Mouse (Mus musculus): ENCODE measurements around the gene Cep162. TPM values are rescaled to one million over a fixed set of nuclear protein-coding genes. Genes with fewer than 3 reads are reported as not detected.

Gene Cep162
- polyA plus RNA-seq, 1 experiment from 2014 or later: 3.7 TPM

- no peak for ATAC-seq (replicated peaks; ENCODE audit: low FRiP score, low read depth)
- no peak for TF ChIP-seq CTCF (IDR thresholded peaks at IDR 0.05; ENCODE audit: low read depth)
- WGBS: 85% methylated on average over 3 of the region's 3 CpGs
These were observed 58.1 kb downstream of the Cep162 start for GRCm38 (mm10) chr9:87197277-87197676.

GRCm38 (mm10) chr9:87193721-87194120 is 61.6 kb downstream of the Cep162 start:
- no peak for DNase-seq (ENCODE audit: low spot score)
- H3K4me3 ChIP-seq (replicated peaks; ENCODE audit: low read depth, low read length): no peak overlapping the region
- no peak overlapping the region for H3K27ac ChIP-seq
- H3K9ac ChIP-seq (ENCODE audit: low read depth, low read length): no peak overlapping the region
- WGBS: 85% methylated on average over 1 of the region's 1 CpGs
- no peaks in the 10 kb centered on the region for H3K4me1 ChIP-seq (replicated peaks; ENCODE audit: insufficient read depth, low read length)
- H3K9me3 ChIP-seq (replicated peaks; ENCODE audit: low read length): no peaks in the 10 kb centered on the region; the same call in 1 of the 2 replicates
- ATAC-seq (replicated peaks; ENCODE audit: low FRiP score, low read depth): no peak
- H3K27me3 ChIP-seq (ENCODE audit: insufficient read depth, low read length): no peaks in the 10 kb centered on the region
- TF ChIP-seq CTCF (IDR thresholded peaks at IDR 0.05; ENCODE audit: low read depth): no peak
- peaks cover 23% of the 10 kb centered on the region for H3K36me3 ChIP-seq (ENCODE audit: insufficient read depth, low read length)
- no peak overlapping the region for H3K4me2 ChIP-seq (ENCODE audit: low read length)

More at GRCm38 (mm10) chr9:87197277-87197676, 58.1 kb downstream of the Cep162 start:
- Histone ChIP-seq H3K4me1 (replicated peaks; ENCODE audit: insufficient read depth, low read length) (no peaks in the 10 kb centered on the region), H3K27me3 (ENCODE audit: insufficient read depth, low read length) (no peaks in the 10 kb centered on the region), H3K9me3 (replicated peaks; ENCODE audit: low read length) (no peaks in the 10 kb centered on the region; the same call in 1 of the 2 replicates), H3K36me3 (ENCODE audit: insufficient read depth, low read length) (peaks cover 20% of the 10 kb centered on the region), H3K4me3 (replicated peaks; ENCODE audit: low read depth, low read length) (no peak overlapping the region), H3K27ac (no peak overlapping the region), H3K4me2 (ENCODE audit: low read length) (no peak overlapping the region), H3K9ac (ENCODE audit: low read depth, low read length) (no peak overlapping the region)
- DNase-seq (ENCODE audit: low spot score): no peak

GRCm38 (mm10) chr9:87187336-87187735 is 68.0 kb downstream of the Cep162 start:
- no peaks in the 10 kb centered on the region; the same call in 1 of the 2 replicates for H3K9me3 ChIP-seq (replicated peaks; ENCODE audit: low read length)
- H3K36me3 ChIP-seq (ENCODE audit: insufficient read depth, low read length): peaks cover 9% of the 10 kb centered on the region
- no peak overlapping the region for H3K27ac ChIP-seq
- no peak overlapping the region for H3K9ac ChIP-seq (ENCODE audit: low read depth, low read length)
- H3K4me3 ChIP-seq (replicated peaks; ENCODE audit: low read depth, low read length): no peak overlapping the region
- H3K4me2 ChIP-seq (ENCODE audit: low read length): no peak overlapping the region
- no peak for TF ChIP-seq CTCF (IDR thresholded peaks at IDR 0.05; ENCODE audit: low read depth)
- no peaks in the 10 kb centered on the region for H3K4me1 ChIP-seq (replicated peaks; ENCODE audit: insufficient read depth, low read length)
- H3K27me3 ChIP-seq (ENCODE audit: insufficient read depth, low read length): no peaks in the 10 kb centered on the region
- no peak for DNase-seq (ENCODE audit: low spot score)
- WGBS: 89% methylated on average over 4 of the region's 4 CpGs
- no peak for ATAC-seq (replicated peaks; ENCODE audit: low FRiP score, low read depth)

- no peaks in the 10 kb centered on the region for H3K9me3 ChIP-seq (replicated peaks; ENCODE audit: low read length)
- no peak for TF ChIP-seq CTCF (IDR thresholded peaks at IDR 0.05; ENCODE audit: low read depth)
- H3K9ac ChIP-seq (ENCODE audit: low read depth, low read length): no peak overlapping the region
- no peaks in the 10 kb centered on the region for H3K27me3 ChIP-seq (ENCODE audit: insufficient read depth, low read length)
- no peak overlapping the region for H3K27ac ChIP-seq
- ATAC-seq (replicated peaks; ENCODE audit: low FRiP score, low read depth) (peak; percentile 61), DNase-seq (ENCODE audit: low spot score) (peak; percentile 29)
- WGBS: 48% methylated on average over 10 of the region's 10 CpGs
- no peaks in the 10 kb centered on the region for H3K4me1 ChIP-seq (replicated peaks; ENCODE audit: insufficient read depth, low read length)
- H3K4me3 ChIP-seq (replicated peaks; ENCODE audit: low read depth, low read length): no peak overlapping the region
- no peak overlapping the region for H3K4me2 ChIP-seq (ENCODE audit: low read length)
- no peaks in the 10 kb centered on the region for H3K36me3 ChIP-seq (ENCODE audit: insufficient read depth, low read length)
These were observed 73.1 kb downstream of the Cep162 start for GRCm38 (mm10) chr9:87182231-87182630.

GRCm38 (mm10) chr9:87178534-87178933 is 76.8 kb downstream of the Cep162 start:
- no peaks in the 10 kb centered on the region for H3K4me1 ChIP-seq (replicated peaks; ENCODE audit: insufficient read depth, low read length)
- H3K27me3 ChIP-seq (ENCODE audit: insufficient read depth, low read length): no peaks in the 10 kb centered on the region
- no peaks in the 10 kb centered on the region for H3K36me3 ChIP-seq (ENCODE audit: insufficient read depth, low read length)
- no peak for TF ChIP-seq CTCF (IDR thresholded peaks at IDR 0.05; ENCODE audit: low read depth)
- H3K9me3 ChIP-seq (replicated peaks; ENCODE audit: low read length): no peaks in the 10 kb centered on the region
- no peak overlapping the region for H3K27ac ChIP-seq
- H3K4me3 ChIP-seq (replicated peaks; ENCODE audit: low read depth, low read length): no peak overlapping the region
- H3K9ac ChIP-seq (ENCODE audit: low read depth, low read length): no peak overlapping the region
- no peak overlapping the region for H3K4me2 ChIP-seq (ENCODE audit: low read length)
- WGBS: 34% methylated on average over 7 of the region's 7 CpGs
- ATAC-seq (replicated peaks; ENCODE audit: low FRiP score, low read depth): no peak
- DNase-seq (ENCODE audit: low spot score): no peak

- Histone ChIP-seq H3K9ac (ENCODE audit: low read depth, low read length) (no peak overlapping the region), H3K4me1 (replicated peaks; ENCODE audit: insufficient read depth, low read length) (no peaks in the 10 kb centered on the region), H3K9me3 (replicated peaks; ENCODE audit: low read length) (no peaks in the 10 kb centered on the region), H3K4me2 (ENCODE audit: low read length) (no peak overlapping the region), H3K36me3 (ENCODE audit: insufficient read depth, low read length) (no peaks in the 10 kb centered on the region), H3K4me3 (replicated peaks; ENCODE audit: low read depth, low read length) (no peak overlapping the region), H3K27ac (no peak overlapping the region), H3K27me3 (ENCODE audit: insufficient read depth, low read length) (no peaks in the 10 kb centered on the region)
- ATAC-seq (replicated peaks; ENCODE audit: low FRiP score, low read depth): no peak
- DNase-seq (ENCODE audit: low spot score): no peak
- 72% methylated on average over 3 of the region's 3 CpGs for WGBS
- no peak for TF ChIP-seq CTCF (IDR thresholded peaks at IDR 0.05; ENCODE audit: low read depth)
These were observed 83.8 kb downstream of the Cep162 start for GRCm38 (mm10) chr9:87171517-87171916.

- no peaks in the 10 kb centered on the region for H3K9me3 ChIP-seq (replicated peaks; ENCODE audit: low read length)
- 73% methylated on average over 3 of the region's 3 CpGs for whole genome bisulfite sequencing
- no peak overlapping the region for H3K9ac ChIP-seq (ENCODE audit: low read depth, low read length)
These were observed 84.4 kb downstream of the Cep162 start for GRCm38 (mm10) chr9:87170891-87171290.

More at GRCm38 (mm10) chr9:87170891-87171290, 84.4 kb downstream of the Cep162 start:
- H3K27ac ChIP-seq: no peak overlapping the region
- ATAC-seq (replicated peaks; ENCODE audit: low FRiP score, low read depth) (no peak), DNase-seq (ENCODE audit: low spot score) (no peak)
- no peak for TF ChIP-seq CTCF (IDR thresholded peaks at IDR 0.05; ENCODE audit: low read depth)
- no peaks in the 10 kb centered on the region for H3K4me1 ChIP-seq (replicated peaks; ENCODE audit: insufficient read depth, low read length)
- H3K4me3 ChIP-seq (replicated peaks; ENCODE audit: low read depth, low read length): no peak overlapping the region
- H3K36me3 ChIP-seq (ENCODE audit: insufficient read depth, low read length): no peaks in the 10 kb centered on the region
- H3K27me3 ChIP-seq (ENCODE audit: insufficient read depth, low read length): no peaks in the 10 kb centered on the region
- H3K4me2 ChIP-seq (ENCODE audit: low read length): no peak overlapping the region
